Mouse (Mus musculus) CH12.LX (cell line): ENCODE results near the gene Tm9sf2. TPM values are rescaled to one million over a fixed set of nuclear protein-coding genes. Genes with fewer than 3 reads are reported as not detected.

ENCODE experiments used
- DNase-seq: peaks from one replicate; pipeline ENCODE4 v3.0.0-alpha.2; 2013; ENCODE audit errors: extremely low read depth
- H3K27ac ChIP-seq: 2 replicates; pipeline ENCODE4 v1.5.1; 2012; ENCODE audit warnings: low read depth, mild to moderate bottlenecking, control low read depth, moderate library complexity; ENCODE audit not compliant: insufficient read depth
- H3K27me3 ChIP-seq: replicated peaks from 2 replicates; pipeline ENCODE3; 2012; ENCODE audit warnings: inconsistent platforms
- H3K36me3 ChIP-seq, 2 experiments: replicated peaks in 1 of 2; 2 replicates each; pipeline versions ENCODE3 to v1.6.1; 2012; ENCODE audit warnings: inconsistent platforms in 1 of 2, low read length in 1 of 2, mild to moderate bottlenecking in 1 of 2, mixed read lengths in 1 of 2, moderate library complexity in 1 of 2; ENCODE audit not compliant: control insufficient read depth in 1 of 2, insufficient read depth in 1 of 2
- H3K4me1 ChIP-seq, 2 experiments: 2 replicates each; pipeline ENCODE4 v1.6.1; 2012; ENCODE audit warnings: inconsistent platforms in 1 of 2, moderate library complexity in 1 of 2; ENCODE audit not compliant: insufficient read depth in 2 of 2, control insufficient read depth in 1 of 2
- H3K4me2 ChIP-seq: 2 replicates; pipeline ENCODE4 v1.6.1; 2012; ENCODE audit warnings: low read depth, mild to moderate bottlenecking, control low read depth; ENCODE audit not compliant: poor library complexity, insufficient read depth, severe bottlenecking
- H3K4me3 ChIP-seq, 3 experiments: fragments of 150-350 bp in 1 of 3; sonication (generic) in 1 of 3; replicated peaks in 1 of 3; 2 replicates each; pipeline versions ENCODE3 to v1.5.1; 2011 to 2012; ENCODE audit warnings: low read depth in 2 of 3, low read length in 2 of 3, mild to moderate bottlenecking in 2 of 3, moderate library complexity in 2 of 3, control low read depth in 1 of 3, improper control_type of control experiment in 1 of 3, inconsistent platforms in 1 of 3, mixed read lengths in 1 of 3; ENCODE audit not compliant: poor library complexity in 1 of 3
- H3K79me2 ChIP-seq: replicated peaks from 2 replicates; pipeline ENCODE4 v1.6.1; 2012; ENCODE audit warnings: mild to moderate bottlenecking, moderate library complexity; ENCODE audit not compliant: control insufficient read depth, poor library complexity, insufficient read depth, severe bottlenecking; ENCODE audit errors: extremely low read depth
- H3K9ac ChIP-seq: 2 replicates; pipeline ENCODE4 v1.6.1; 2012; ENCODE audit warnings: low read depth, mild to moderate bottlenecking, control low read depth, moderate library complexity; ENCODE audit not compliant: insufficient read depth
- H3K9me3 ChIP-seq: replicated peaks from 2 replicates; pipeline ENCODE3; 2012; ENCODE audit warnings: low read length, inconsistent platforms, mixed read lengths
- BHLHE40 ChIP-seq: IDR thresholded peaks from 2 replicates; pipeline ENCODE4 v1.6.1; 2011; ENCODE audit warnings: mild to moderate bottlenecking, low read depth, low read length, improper control_type of control experiment
- CTCF ChIP-seq, 2 experiments: IDR thresholded peaks in 1 of 2; conservative IDR thresholded peaks in 1 of 2; 2 replicates each; pipeline ENCODE4 v1.5.1; 2011 to 2012; ENCODE audit warnings: low read depth in 2 of 2, low read length in 2 of 2, improper control_type of control experiment in 1 of 2, inconsistent platforms in 1 of 2, mild to moderate bottlenecking in 1 of 2, moderate library complexity in 1 of 2
- IRF4 ChIP-seq: IDR thresholded peaks from 2 replicates; pipeline ENCODE4 v1.6.1; 2014; ENCODE audit warnings: low read depth, mild to moderate bottlenecking, inconsistent platforms, low read length, improper control_type of control experiment
- JUN ChIP-seq: IDR thresholded peaks from 2 replicates; pipeline ENCODE4 v1.6.1; 2011; ENCODE audit warnings: low read depth, mild to moderate bottlenecking, low read length, improper control_type of control experiment, moderate library complexity; ENCODE audit not compliant: insufficient read depth
- KAT2A ChIP-seq: IDR thresholded peaks from 2 replicates; pipeline ENCODE4 v1.6.1; 2012; ENCODE audit warnings: low read length, improper control_type of control experiment, inconsistent platforms; ENCODE audit not compliant: insufficient replicate concordance
- MAFK ChIP-seq: IDR thresholded peaks from 2 replicates; pipeline ENCODE4 v1.6.1; 2011; ENCODE audit warnings: low read length, improper control_type of control experiment; ENCODE audit not compliant: insufficient replicate concordance
- MAX ChIP-seq: IDR thresholded peaks from 2 replicates; pipeline ENCODE4 v1.6.1; 2011; ENCODE audit warnings: low read length, improper control_type of control experiment
- RAD21 ChIP-seq: IDR thresholded peaks from 2 replicates; pipeline ENCODE4 v1.6.1; 2011; ENCODE audit warnings: low read depth, mild to moderate bottlenecking, low read length, improper control_type of control experiment, moderate library complexity
- RCOR1 ChIP-seq: conservative IDR thresholded peaks from 2 replicates; pipeline ENCODE4 v1.6.1; 2012; ENCODE audit warnings: low read depth, mild to moderate bottlenecking, inconsistent platforms, low read length, improper control_type of control experiment
- SMC3 ChIP-seq: IDR thresholded peaks from 2 replicates; pipeline ENCODE4 v1.6.1; 2011; ENCODE audit warnings: low read depth, low read length, improper control_type of control experiment
- TCF12 ChIP-seq: IDR thresholded peaks from 2 replicates; pipeline ENCODE4 v1.6.1; 2014; ENCODE audit warnings: low read depth, mild to moderate bottlenecking, inconsistent platforms, low read length, improper control_type of control experiment
- UBTF ChIP-seq: IDR thresholded peaks from 2 replicates; pipeline ENCODE4 v1.6.1; 2012; ENCODE audit warnings: low read depth, mild to moderate bottlenecking, inconsistent platforms, low read length, improper control_type of control experiment, moderate library complexity
- ZKSCAN1 ChIP-seq: IDR thresholded peaks from 2 replicates; pipeline ENCODE4 v1.6.1; 2012; ENCODE audit warnings: low read depth, inconsistent platforms, low read length, improper control_type of control experiment, borderline replicate concordance
- ZNF384 ChIP-seq: IDR thresholded peaks from 2 replicates; pipeline ENCODE4 v1.6.1; 2012; ENCODE audit warnings: low read depth, low read length, improper control_type of control experiment, inconsistent platforms
- dilution Hi-C: fragments of 300-500 bp; cut with MboI; formaldehyde crosslinking; loops from 2 replicates; pipeline ENCODE4 v1.14.3; 2020; ENCODE audit warnings: low sequenced_read_pairs; ENCODE audit not compliant: extremely low pct_unique_long_range_greater_than_20kb, extremely low pct_ligation_motif_present
- in situ Hi-C: fragments of 300-500 bp; cut with MboI; formaldehyde crosslinking; loops from 3 replicates; pipeline ENCODE4 v1.14.3; 2019; ENCODE audit warnings: low sequenced_read_pairs, low pct_ligation_motif_present, low pct_unique_long_range_greater_than_20kb, mixed read lengths
- polyA plus RNA-seq: library from polyadenylated mRNA; unstranded; fragments of >175 nt; gene quantifications from 2 replicates; pipeline ENCODE4 v1.2.1, GENCODE M21; 2012; ENCODE audit warnings: low read depth; ENCODE audit not compliant: insufficient read length
- total RNA-seq, 2 experiments: library from RNA; depleted of rRNA; stranded (reverse); fragments of 300-350 nt in 1 of 2; fragments of >200 nt in 1 of 2; gene quantifications; 2 replicates each; pipeline ENCODE4 v1.2.3; 2012 to 2014

Tm9sf2 gene
- total and polyA plus RNA-seq, 3 experiments, result 49.2 to 108 (median 85.5) TPM

DNA sequence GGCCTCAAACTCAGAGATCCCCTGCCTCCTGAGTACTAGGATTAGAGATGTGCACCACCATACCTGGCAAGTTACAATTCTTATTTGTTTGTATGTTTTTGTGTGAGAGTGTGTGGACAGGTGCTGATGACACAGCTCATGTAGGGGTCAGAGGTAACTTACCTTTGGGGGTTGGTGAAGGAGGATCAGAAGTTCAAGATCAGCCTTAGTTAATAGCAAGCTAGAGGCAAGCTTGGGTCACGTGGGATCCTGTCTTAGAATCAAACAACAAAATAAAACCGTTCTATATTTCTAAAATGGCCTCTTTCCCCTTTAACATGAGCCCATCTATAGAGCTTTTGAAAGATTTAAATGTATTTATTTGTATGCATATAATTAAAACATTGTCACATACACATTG is 83.7 kb downstream of the Tm9sf2 start:
- TF ChIP-seq KAT2A (no peak), RCOR1 (no peak), TCF12 (no peak), IRF4 (no peak), MAX (no peak), UBTF (no peak), JUN (no peak), BHLHE40 (no peak), MAFK (no peak)
- Histone ChIP-seq H3K9me3 (peaks cover 2% of the 10 kb centered on the region), H3K79me2 (no peaks in the 10 kb centered on the region), H3K4me2 (no peak overlapping the region), H3K27ac (no peak overlapping the region), H3K9ac (no peak overlapping the region), H3K4me1 (peaks cover 2 to 25% of the 10 kb centered on the region in 2 experiments; a peak in 2 of 4 replicates), H3K36me3 (peaks cover 0 to 3% of the 10 kb centered on the region in 2 experiments), H3K4me3 (no peak overlapping the region), H3K27me3 (no peaks in the 10 kb centered on the region)
- in situ Hi-C loops, result no loop called here
- no peak for DNase-seq
- dilution Hi-C loops, result no loop called here

DNA sequence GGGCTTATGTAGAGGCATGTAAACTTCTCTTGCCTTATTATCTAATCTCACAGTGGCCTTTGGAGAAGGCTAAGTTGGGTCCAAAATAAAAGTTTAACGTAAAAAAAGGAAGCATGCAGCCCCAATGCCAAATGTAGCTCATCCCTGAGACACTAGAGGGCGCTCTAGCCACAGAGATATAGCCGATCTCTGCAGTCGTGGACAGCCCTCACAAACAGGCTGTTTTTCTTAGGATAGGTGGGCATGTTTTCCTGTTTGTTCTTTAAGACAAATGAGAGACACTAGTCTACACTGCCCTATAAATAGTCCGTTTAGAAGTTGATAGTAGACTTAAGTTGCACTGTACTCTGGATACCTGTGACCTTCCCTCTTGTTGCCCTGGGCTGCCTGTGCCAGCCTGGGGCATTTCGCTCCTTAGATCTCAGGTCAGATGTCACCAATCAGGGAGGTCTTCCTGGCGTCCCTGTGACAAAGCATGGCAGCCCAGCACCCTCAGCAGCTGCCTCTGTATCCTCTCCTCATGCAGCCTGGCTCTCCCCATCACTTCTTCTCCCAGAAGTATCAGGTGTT is 84.2 kb downstream of the Tm9sf2 start:
- peak; percentile 78 for DNase-seq
- Histone ChIP-seq H3K27ac (no peak overlapping the region), H3K79me2 (no peaks in the 10 kb centered on the region), H3K9ac (no peak overlapping the region), H3K4me2 (no peak overlapping the region), H3K4me1 (peaks cover 2 to 29% of the 10 kb centered on the region in 2 experiments; a peak in 2 of 4 replicates), H3K9me3 (peaks cover 2% of the 10 kb centered on the region), H3K36me3 (peaks cover 0 to 3% of the 10 kb centered on the region in 2 experiments)
- peak; percentile 68 for TF ChIP-seq SMC3
- no peak for TF ChIP-seq ZKSCAN1
- TF ChIP-seq ZNF384, result peak; percentile 19; the same call in 1 of the 2 replicates
- TF ChIP-seq RAD21, result peak; percentile 89
- peak; percentile 86 to 92 for TF ChIP-seq CTCF (conservative IDR thresholded peaks at IDR 0.05 in 1 of 2, IDR thresholded peaks at IDR 0.05 in 1 of 2; ENCODE audit: low read depth in 2 of 2, low read length in 2 of 2)
- no peak for TF ChIP-seq RCOR1
- TF ChIP-seq, all 38 proteins: peak for 4
- Histone ChIP-seq H3K27me3 (no peaks in the 10 kb centered on the region), H3K4me3 (no peak overlapping the region)
- dilution Hi-C loops, result no loop called here
- in situ Hi-C loops, result no loop called here
